Mouse (Mus musculus) brain, embryonic 18.5 days (tissue): Measurements from ENCODE around the gene Sbds.

Experiments
- DNase-seq: peaks from one replicate; pipeline ENCODE4 v3.0.0-alpha.2; 2012; ENCODE audit warnings: low read depth, low spot score

Gene Sbds

DNA sequence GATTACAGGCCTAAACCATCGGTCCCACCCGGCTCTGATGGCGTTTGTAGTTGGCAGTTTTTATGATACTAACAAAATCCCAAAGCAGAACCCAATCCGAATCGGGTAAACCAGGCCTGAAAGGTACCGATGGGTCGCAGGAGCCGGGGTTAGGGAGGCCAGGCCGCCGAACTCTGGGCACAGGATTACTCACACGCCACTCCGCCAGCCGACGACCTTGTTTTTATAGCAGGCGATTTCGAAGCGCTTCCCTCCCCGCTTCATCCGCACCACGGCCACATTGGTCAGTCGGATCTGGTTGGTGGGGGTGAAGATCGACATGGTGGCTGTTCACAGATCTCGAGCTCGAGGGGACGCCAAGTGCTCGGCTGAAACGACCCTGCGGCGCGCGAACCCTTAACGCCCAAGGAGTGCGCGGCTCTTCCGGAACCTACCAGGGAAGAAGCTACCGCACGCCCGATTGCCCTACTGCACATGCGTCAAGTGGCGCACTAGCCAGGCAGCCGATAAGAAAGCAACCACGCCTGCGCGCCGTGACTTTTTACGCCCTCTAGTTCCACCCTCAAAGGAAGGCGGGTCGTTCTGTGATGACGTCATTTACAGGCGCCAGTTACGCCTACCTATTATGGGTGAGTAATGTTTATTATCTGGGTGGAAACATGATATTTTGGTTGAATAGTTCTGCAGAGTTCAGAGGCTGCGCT lies at the start of gene Sbds, which contains the start of gene Tyw1:
Gene Sbds (minus strand): TSS at position 514 of the 704 bp plus-strand sequence.
Gene Tyw1 (plus strand): TSS at position 603 of the 704 bp plus-strand sequence.
- DNase-seq = peak; percentile 96

DNA sequence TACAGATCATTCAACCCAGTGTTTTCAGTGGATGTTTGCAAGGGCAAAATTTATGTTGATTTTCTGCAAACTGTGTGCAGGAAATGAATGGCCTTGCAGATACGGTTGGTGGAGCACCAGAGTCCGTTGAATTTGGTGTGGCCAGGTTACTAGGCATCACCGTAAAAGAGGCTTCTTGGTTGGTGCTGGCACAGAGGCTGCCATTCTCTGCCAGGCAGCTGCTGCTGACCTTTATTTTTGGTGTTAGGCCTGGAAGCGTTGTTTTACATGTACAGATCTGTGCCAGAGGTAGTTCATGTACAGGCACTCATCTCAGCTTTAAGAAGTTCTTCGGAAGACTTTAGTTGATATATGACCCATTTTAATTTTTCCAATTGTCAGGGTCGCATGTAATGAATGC lies 48.3 kb upstream of the Sbds start:
- no peak for DNase-seq

DNA sequence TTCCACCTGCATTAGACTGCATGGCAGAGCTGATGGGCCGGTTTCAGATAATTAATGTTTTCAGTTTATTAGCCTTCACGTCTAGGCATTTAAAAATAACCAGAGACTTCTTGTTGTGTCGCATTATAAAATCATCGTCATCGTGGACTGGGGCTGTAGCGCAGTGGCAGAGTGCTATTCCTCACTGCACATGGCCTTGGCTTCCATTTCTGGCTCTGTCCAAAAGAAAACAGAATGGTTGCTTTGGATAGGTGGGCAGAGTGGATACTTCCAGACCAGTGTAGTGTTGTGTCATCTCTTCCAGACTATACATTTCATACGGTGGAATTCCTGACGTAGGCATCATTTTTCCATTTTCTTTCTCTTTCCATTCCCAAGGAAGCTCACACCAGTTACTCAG lies 44.2 kb upstream of the Sbds start:
- DNase-seq = no peak

DNA sequence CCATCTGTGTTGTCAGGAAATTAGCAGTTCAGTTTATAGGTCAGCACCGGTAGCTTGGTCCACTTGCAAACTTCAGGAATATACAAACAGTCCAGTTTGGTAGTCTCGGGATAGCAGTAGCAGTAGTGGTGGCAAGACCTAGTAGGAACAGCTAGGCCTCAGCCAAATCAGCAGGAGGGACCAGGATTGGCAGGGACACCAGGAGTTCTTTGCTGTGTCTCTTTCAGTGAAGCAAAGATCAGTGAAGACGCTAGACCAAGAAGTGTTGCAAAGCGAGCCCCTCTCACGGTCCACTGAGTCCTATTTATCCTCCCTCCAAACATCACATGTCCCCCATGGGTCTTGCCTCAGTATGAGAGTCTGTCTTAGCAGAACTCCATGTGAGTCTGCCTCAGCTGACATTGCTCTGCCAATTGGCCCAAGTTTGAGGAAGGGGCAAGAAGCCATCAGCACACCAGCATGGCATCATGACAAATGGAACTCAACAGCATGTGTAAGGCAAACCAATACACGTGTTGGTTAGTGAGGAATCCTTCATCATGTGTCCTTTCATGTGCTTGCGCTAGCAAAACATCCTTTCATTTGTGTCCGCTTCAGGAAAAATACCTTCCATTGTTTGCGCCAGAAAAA lies 43.6 kb upstream of the Sbds start:
- DNase-seq = no peak

DNA sequence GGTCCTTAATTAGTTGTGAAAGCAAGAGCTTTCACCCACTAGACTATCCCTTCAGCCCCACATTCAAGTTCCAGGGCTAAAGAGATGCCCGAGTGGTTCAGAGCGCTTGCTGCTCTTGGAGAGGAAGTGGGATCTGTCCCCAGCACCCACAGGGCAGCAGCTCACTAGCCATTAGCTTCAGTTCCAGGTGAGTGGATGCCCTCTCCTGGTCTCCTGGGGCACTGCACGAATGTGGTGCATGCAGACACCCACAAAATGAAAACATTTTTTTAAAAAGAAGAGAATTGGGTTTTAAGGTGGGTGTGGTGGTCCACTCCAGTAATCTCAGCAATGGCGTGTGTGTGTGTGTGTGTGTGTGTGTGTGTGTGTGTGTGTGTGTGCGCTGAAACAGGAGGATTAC lies 40.7 kb upstream of the Sbds start:
- DNase-seq = no peak

DNA sequence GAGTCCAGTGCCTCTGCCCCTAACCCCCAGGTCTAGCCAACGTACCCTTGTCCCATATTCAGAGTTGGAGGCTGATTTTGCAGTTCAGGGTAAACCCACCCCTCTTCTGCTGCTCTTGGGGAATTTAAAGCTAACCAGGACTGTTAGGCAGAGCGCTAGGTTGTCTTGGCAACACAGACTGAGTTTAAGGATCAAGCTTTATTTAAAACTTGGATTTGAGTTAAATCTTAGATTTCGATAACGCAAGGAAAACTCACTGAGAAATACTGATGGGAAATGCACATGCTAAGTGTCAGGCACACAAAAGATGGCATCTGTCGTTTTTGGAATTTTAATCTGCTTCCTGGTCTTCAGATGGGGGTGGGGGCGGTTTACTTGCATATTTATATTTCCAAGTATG lies 39.3 kb upstream of the Sbds start:
- DNase-seq = peak; percentile 69

DNA sequence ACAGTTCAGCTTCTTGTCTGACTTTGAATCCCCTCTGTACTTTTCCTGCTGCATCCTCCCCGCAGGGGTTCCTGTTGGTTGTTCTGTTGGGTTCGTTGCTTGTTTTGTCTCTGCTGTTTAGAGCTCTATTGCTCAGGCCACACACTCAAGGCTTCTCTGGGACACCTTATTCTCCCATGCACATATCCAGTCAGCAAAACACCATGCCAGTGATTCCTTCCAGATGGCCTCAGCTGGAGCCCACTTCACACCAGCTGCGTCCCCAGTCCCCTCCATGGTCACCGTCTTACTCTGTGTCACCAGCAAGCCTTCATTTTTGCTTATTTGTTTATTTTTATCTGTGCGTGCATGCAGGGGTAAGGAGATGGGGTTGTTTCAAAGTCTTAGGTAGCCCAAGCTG lies 38.6 kb upstream of the Sbds start:
- no peak for DNase-seq

DNA sequence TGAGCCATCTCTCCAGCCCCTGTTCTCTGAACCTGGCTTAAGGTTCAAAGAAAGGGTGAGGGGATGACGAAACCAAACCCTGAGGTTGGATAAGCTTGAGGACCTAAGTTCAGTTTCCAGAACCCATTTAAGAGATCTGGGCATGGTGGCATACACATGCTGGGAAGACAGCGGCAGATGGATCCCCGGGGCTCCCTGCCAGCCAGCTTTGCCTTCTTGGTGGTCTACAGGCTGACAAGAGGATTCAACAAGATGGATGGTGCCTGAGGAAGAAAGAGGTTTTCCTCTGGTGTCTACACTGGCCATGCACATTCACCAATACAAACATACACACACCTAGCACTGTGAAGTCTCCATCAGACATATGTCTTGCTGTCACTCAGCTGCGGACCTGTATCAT lies 37.6 kb upstream of the Sbds start:
- DNase-seq = no peak

DNA sequence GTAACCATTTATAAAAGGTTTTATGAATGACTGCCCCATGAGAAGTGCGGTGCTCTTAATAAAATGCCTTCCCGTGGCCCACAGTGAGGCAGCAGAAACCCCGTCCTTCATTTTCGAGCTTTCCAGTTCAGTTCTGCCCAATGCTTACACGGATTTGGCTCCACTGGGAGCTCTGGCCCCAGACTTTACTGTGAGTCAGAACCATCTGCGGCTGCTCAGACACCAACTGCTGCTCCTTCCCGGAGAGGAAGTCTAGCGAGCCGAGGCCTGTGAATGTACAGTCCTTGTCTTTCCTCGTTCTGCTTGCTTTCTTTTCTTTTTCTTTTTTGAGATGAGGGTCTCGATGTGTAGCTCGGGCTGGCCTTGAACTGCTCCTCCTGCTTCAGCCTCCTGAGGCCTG lies 35.4 kb upstream of the Sbds start:
- DNase-seq = no peak

DNA sequence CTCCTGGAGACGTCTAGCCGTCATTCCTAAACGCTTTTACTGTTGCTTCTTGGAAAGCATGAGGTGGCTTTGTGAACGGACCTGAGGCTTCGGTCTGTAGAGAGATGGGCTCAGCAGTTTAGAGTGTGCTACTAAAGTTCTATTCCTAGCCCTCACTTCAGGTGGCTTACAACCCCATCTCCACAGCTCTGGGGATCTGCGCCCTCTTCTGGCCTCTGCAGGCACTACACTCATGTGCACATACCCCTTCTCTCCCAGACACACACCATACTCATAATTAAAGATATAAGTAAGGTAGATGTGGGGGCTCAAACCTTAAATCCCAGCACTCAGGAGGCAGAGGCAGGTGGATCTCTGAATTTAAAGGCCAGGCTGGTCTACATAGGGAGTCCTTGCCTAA lies 34.9 kb upstream of the Sbds start:
- no peak for DNase-seq

DNA sequence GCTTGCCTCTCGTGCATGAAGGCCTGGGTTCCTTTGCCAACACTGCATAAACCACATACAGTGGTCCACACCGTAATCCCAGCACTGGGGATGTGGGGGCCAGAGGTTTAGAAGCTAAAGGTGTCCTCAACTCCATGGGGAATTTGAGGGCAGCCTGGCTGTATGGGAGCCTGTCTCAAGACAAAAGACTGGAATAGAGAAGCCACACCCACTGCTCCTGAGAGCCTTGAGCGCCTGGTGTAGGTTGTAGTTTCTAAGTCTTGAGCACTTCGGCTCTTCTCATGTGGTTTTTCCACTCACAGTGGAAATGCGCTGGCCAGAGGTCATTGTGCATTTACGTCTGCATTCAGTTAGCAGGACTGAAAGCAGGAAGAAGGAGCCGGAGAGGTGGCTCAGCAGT lies 32.8 kb upstream of the Sbds start:
- no peak for DNase-seq

DNA sequence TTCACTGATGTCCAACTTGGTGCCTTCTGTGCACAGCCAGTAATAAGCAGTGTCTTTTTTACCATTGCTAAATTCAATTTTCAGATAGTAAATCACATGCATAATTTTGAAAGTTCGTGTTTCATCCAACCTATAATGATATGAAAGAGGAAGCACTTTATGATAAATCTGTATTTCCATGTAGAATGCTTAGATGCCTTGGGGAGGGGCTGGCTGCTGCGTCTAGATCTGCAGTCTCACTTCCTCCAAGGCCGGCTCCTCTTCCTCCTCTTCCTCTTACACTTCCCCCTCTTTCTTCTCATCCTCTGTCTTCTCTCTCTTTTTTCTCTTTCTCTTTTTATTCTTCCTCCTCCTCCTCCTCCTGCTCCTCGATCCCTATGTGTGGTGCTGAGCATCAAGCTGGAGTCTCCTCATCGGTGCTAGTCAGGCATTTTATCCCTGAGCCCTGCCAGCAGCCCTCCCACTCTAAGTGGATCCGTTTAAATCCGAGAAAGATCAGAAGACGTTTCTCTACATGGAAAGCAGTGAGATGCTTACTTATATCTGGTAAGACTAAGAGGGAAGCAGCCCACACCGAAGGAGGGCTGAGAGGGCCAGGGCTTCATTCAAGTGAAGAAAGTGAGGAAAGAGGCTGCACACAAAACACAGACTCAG lies 27.9 kb upstream of the Sbds start:
- no peak for DNase-seq

DNA sequence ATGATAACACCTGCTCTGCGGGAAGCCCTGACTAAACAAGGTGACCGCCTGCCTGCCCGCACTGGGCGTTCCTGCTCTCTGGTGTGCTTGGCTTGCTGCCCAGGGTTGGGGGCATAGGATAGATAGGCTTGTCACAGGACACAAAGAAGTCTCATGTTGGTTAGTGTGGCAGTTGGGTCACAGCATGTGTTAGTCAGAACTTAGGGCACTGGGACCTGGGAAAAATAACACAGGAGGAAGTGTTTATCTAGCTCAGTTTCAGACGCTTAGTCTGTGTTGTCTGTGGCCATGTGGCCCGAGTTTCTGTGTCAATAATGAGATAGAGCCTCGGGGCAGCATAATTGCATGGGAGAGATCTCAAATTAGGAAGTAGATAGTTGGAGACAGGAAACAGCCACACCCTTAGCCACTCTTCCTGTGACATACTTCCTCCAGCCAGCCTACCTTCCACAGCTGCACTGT lies 22.7 kb upstream of the Sbds start:
- DNase-seq = no peak

DNA sequence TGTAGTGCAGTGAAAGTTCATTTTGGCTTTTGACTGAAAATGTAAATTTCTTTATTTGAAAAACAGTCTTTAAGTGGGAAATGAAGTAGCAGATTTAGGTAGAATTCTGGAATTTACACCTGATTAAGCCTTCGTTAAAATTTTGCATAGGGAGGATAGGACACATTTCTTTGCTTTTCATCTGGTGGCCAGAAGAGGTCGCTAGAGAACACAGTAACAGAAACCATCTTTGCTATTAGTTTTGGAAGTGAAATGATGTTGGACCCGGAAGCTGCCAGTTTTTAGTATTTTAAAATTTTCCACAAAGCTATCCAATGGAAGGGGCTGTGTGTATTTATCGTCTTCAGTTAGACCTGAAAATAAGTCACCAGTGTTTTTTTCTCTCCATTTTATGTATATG lies 20.2 kb upstream of the Sbds start:
- DNase-seq = no peak

DNA sequence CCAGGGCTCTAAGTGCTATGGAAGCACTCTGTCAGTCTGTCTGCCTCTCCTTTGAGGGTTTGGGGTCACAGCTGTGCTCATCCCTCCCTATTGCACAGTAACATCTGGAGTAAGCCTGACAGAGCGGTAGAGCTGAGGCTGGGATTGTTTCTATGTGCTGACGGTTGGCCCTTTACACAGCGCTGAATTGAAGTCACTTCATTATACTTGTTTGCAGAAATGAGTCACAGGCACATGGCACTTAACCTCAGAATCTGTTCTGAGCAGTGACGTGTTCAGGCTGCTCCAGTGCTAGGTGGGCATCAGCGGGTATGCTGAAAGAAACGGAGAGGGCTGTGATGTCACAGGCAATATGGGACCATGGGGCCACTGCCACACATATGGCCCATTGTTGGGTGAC lies 17.7 kb upstream of the Sbds start:
- DNase-seq = no peak

DNA sequence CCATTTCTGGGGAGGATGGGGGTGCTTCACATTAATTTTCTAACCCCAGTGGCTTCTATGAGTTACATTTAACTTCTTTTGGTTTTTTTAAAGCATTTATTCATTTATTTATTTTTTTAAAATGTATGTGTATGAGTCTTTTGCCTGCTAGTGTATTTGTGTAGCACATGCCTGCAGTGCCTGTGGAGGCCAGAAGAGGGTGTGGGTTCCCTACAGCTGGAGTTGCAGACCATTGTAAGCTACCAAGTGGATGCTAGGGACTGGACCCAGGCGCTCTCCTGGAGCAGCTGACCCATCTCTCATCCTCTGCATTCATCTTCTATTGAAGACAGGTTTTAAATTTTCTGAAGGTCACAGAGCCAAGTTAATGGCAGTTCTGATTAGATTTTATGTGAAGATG lies 17.0 kb upstream of the Sbds start:
- DNase-seq = no peak

DNA sequence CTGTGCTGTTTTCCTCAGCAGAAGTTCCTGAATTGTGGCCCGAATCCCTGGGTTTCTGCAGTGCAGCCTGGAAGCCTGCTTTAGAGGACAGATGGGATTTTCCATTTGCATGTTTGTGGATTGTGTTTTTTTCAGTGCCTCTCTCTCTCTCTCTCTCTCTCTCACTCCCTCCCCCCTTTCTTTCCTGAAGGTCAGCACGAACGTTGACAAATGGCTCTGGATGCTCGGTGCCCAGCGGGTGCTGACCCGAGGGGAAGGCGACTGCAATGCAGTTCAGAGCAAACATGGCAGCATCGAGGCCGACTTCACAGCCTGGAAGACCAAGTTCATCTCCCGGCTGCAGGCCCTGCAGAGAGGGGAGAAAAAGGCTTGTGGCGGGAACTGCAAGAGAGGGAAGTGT lies 13.6 kb upstream of the Sbds start:
- no peak for DNase-seq

DNA sequence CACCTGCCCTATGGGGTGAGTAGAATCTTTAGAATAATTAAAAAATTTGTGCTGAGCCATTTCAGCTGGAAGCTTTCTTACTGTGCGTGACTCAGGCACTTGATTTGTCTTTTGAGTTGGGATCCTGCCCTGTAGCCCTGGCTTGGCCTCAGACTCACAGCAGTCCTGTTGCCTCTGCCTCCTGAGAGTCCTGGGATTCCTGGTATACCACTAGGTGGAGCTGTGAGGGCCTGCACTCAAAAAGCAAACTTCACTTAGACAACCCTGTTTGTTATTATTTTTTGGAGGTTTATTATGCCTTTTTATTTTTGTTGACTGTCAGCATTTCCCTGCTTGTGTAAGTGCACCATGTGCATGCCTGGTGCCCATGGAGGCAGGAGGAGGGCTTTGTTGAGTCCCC lies 12.0 kb upstream of the Sbds start:
- no peak for DNase-seq

DNA sequence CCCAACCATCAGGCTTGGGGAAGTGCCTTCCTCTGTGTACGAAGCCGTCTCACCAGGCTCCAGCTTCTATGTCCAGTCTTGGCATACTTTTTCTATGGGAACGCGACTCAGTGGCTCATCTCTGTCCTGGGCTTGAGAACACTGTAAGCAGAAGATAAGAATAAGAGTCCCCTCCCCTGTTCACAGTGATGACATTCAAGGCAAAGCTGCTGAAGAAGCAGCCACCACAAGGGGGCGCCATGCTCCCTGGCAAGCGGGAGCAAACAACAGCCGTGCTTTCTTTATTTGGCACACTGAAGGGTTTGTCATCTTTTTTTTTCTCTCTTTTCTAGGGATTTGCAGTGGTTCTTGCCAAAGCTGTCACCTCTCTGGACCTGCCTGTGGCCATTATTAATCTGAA lies 11.3 kb upstream of the Sbds start:
- no peak for DNase-seq

DNA sequence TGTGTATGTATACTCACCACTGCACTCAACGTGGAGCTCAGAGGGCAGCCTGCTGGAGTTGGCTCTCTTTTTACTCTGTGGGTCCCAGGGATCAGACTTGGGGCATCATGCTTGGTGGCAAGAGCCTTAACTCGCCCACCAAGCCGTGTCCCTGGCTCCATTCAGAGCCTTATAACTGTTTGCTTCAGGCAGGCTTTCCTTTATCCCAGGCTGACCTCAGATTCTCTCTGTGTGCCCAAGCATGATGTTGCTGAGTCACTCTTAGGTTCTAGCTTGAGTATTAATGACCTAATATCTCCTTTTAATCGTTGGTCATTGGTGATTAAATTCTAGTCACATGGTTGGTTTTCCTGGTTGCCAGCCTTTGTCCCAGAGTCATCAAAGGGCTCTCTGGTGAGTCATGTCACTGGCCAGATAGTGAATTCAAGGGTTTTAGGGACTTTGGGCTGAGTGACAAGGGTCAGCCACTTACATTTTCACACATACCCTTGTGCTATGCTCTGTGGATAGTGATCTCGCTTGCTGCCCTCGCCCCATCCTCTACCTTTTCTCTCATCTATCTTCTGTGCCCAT lies 9.2 kb upstream of the Sbds start:
- no peak for DNase-seq

DNA sequence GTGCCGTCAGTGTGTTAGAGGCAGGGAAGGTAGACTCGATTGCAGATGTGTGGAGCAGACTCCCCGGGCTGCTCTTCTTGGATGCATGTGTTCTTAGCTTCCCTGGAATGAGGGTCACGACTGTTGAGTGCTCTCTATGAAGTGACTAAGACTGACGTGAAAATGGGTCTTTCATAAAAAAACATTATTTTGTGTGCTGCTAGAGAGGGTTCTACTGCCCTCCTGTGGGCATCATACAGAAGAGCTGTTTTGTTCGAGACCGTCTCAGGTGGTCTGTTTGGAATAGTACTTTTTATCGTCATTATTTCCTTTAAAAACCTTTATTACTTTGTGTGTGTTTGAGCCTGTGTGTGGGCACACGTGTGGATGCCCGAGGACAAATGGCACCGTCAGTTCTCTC lies 8.1 kb upstream of the Sbds start:
- no peak for DNase-seq

DNA sequence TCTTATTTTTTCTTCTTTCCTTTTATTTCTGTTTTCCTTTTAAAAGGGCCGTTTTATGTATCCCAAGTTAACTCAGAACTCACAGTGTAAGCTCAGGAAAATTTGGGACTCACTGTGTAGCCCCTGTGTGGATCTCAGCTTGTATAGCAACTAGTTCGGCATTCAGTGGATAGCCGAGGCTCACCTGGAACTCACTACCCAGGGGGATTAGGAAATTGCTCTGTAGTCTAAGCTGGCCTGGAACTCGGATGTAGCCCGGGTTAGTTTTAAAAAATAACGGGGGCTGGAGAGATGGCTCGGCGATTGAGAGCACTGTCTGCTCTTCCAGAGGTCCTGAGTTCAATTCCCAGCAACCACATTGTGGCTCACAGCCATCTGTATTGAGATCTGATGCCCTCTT lies 2.0 kb upstream of the Sbds start:
- no peak for DNase-seq
